Mouse (Mus musculus): ENCODE measurements around the gene Hscb. TPM values are rescaled to one million over a fixed set of nuclear protein-coding genes. Genes with fewer than 3 reads are reported as not detected.

Hscb gene
- polyA plus RNA-seq, 1 experiment from 2014 or later, result 21.6 TPM

DNA sequence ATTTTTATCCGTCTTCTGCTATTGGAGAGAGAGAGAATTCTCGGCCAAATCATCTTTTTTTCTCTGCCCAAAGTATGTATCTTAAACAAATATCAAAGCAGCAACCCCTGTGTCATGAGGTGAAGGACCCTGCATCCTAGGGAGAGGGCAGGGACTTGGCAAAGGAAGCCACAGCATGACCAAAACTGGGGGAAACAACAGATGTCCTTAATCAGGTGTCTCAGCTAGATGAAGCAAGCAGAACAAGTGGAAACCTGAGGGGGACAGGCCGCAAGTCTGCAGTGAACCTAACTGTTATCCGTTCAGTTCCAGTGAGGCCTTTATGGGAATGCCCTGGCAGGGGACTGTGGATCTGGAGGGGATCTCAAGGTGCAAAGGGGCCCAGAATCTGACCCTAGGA, 32.1 kb downstream of the Hscb start:
- Histone ChIP-seq H3K4me1 (replicated peaks; ENCODE audit: control insufficient read depth, insufficient read depth) (peaks cover 2% of the 10 kb centered on the region; the same call in 1 of the 2 replicates), H3K4me3 (ENCODE audit: low read depth, low read length) (peak overlapping the region; percentile 93), H3K36me3 (ENCODE audit: control insufficient read depth, insufficient read depth, low read length) (no peaks in the 10 kb centered on the region), H3K9ac (ENCODE audit: low read length) (peak overlapping the region; percentile 99), H3K4me2 (replicated peaks; ENCODE audit: low read depth) (peak overlapping the region; percentile 95), H3K9me3 (ENCODE audit: control insufficient read depth, low read length) (no peaks in the 10 kb centered on the region), H3K27me3 (ENCODE audit: control insufficient read depth, insufficient read depth, low read length) (no peaks in the 10 kb centered on the region), H3K27ac (replicated peaks) (peak overlapping the region; percentile 96)
- DNase-seq (ENCODE audit: low spot score) (no peak), ATAC-seq (ENCODE audit: low FRiP score, low TSS enrichment) (no peak)
- TF ChIP-seq EP300 (optimal IDR thresholded peaks at IDR 0.05), result no peak
- no peak for TF ChIP-seq CTCF (IDR thresholded peaks at IDR 0.05; ENCODE audit: low read depth)
- WGBS, result 67% methylated on average over 4 of the region's 4 CpGs

DNA sequence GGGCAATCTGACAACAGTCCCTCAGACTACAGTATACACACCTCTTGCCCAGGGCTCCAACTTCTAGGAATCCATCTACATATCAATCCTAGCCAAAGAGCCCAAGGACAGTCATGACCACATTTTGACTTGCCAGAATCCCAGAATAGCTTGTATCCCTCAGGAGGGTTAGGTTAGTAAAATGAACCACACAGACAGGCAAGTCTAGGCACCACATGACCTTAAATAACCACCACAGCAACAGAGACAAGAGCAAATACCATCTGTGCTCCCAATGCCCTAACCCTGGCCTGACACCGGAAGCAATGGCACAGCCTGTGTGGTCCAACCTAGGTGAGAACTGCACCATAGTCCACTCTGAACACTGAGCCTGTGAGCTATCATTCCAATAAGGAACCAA, 32.9 kb downstream of the Hscb start:
- Histone ChIP-seq H3K9ac (ENCODE audit: low read length) (no peak overlapping the region), H3K27ac (replicated peaks) (no peak overlapping the region), H3K4me1 (replicated peaks; ENCODE audit: control insufficient read depth, insufficient read depth) (peaks cover 2% of the 10 kb centered on the region; the same call in 1 of the 2 replicates), H3K27me3 (ENCODE audit: control insufficient read depth, insufficient read depth, low read length) (no peaks in the 10 kb centered on the region), H3K9me3 (ENCODE audit: control insufficient read depth, low read length) (no peaks in the 10 kb centered on the region), H3K4me2 (replicated peaks; ENCODE audit: low read depth) (no peak overlapping the region), H3K4me3 (ENCODE audit: low read depth, low read length) (no peak overlapping the region), H3K36me3 (ENCODE audit: control insufficient read depth, insufficient read depth, low read length) (no peaks in the 10 kb centered on the region)
- no peak for TF ChIP-seq CTCF (IDR thresholded peaks at IDR 0.05; ENCODE audit: low read depth)
- TF ChIP-seq EP300 (optimal IDR thresholded peaks at IDR 0.05), result no peak
- DNase-seq (ENCODE audit: low spot score) (no peak), ATAC-seq (ENCODE audit: low FRiP score, low TSS enrichment) (no peak)
- WGBS, result 72% methylated on average over 1 of the region's 1 CpGs

DNA sequence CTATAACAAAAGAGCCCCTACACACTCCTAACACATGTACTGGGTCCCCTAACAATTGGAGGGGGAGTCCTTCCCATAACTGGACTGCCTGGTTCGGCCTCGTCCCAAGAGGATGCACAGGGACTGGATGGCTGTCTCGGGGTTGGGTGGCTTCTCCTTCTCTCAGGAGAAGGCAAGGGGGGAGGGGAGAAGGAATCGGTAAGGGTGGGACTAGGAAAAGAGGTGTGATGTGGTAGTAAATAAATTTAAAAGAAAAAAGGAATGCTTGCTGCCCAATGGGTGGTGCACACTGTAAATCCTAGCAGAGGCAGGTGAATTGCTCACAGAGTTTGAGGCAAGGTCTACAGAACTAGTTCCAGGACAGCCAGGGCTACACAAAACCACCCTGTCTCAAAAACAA, 33.4 kb downstream of the Hscb start:
- DNase-seq (ENCODE audit: low spot score) (no peak), ATAC-seq (ENCODE audit: low FRiP score, low TSS enrichment) (no peak)
- TF ChIP-seq EP300 (optimal IDR thresholded peaks at IDR 0.05), result no peak
- Histone ChIP-seq H3K9me3 (ENCODE audit: control insufficient read depth, low read length) (no peaks in the 10 kb centered on the region), H3K9ac (ENCODE audit: low read length) (0 out of 2 replicates have a peak overlapping the region, but pooled peaks have one; percentile 13), H3K4me3 (ENCODE audit: low read depth, low read length) (no peak overlapping the region), H3K4me2 (replicated peaks; ENCODE audit: low read depth) (no peak overlapping the region), H3K36me3 (ENCODE audit: control insufficient read depth, insufficient read depth, low read length) (0 out of 2 replicates have a peak, but pooled peaks cover 4% of the 10 kb centered on the region), H3K27me3 (ENCODE audit: control insufficient read depth, insufficient read depth, low read length) (no peaks in the 10 kb centered on the region), H3K4me1 (replicated peaks; ENCODE audit: control insufficient read depth, insufficient read depth) (peaks cover 2% of the 10 kb centered on the region; the same call in 1 of the 2 replicates), H3K27ac (replicated peaks) (no peak overlapping the region)
- WGBS, result 78% methylated on average over 4 of the region's 4 CpGs

DNA sequence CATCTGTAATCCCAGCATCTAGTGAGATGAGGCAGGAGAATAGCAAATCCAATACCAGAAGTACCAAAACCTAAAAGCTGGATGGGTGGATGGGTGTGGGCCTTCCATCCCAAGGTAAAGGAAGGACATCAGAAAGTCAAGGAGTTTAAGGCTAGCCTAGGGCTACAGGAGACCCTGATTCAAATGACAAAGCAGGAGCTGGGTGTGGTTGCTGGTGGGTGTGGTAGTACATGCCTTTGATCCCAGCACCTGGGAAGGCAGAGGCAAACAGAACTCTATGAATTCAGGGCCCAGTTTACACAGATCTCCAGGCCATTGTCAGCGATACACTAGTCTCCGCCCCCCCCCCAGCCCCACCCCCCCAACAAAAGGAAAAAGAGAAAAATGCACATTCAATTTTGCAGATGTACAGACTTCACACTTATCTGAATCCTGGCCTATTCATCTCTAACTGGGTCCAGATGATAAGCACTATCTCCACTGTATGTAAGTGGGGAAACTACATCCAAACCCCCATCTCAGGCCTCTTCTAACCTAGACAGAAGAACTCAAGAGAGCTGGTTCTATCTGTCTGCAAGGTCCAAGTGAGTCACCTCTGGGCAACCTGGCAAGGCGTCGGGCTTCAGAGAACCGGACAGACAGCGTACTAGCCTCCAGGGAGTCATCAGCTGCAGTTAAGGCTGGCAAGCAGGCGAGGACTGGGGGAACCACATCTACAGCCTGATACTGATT, 35.4 kb downstream of the Hscb start:
- Histone ChIP-seq H3K9ac (ENCODE audit: low read length) (no peak overlapping the region), H3K4me2 (replicated peaks; ENCODE audit: low read depth) (no peak overlapping the region), H3K27me3 (ENCODE audit: control insufficient read depth, insufficient read depth, low read length) (no peaks in the 10 kb centered on the region), H3K4me1 (replicated peaks; ENCODE audit: control insufficient read depth, insufficient read depth) (peaks cover 2% of the 10 kb centered on the region; the same call in 1 of the 2 replicates), H3K27ac (replicated peaks) (no peak overlapping the region), H3K36me3 (ENCODE audit: control insufficient read depth, insufficient read depth, low read length) (peaks cover 12% of the 10 kb centered on the region), H3K4me3 (ENCODE audit: low read depth, low read length) (no peak overlapping the region), H3K9me3 (ENCODE audit: control insufficient read depth, low read length) (no peaks in the 10 kb centered on the region)
- WGBS, result 75% methylated on average over 7 of the region's 7 CpGs
- no peak for DNase-seq (ENCODE audit: low spot score)
- no peak for TF ChIP-seq CTCF (IDR thresholded peaks at IDR 0.05; ENCODE audit: low read depth)
- TF ChIP-seq EP300 (optimal IDR thresholded peaks at IDR 0.05), result no peak
- no peak for ATAC-seq (ENCODE audit: low FRiP score, low TSS enrichment)

DNA sequence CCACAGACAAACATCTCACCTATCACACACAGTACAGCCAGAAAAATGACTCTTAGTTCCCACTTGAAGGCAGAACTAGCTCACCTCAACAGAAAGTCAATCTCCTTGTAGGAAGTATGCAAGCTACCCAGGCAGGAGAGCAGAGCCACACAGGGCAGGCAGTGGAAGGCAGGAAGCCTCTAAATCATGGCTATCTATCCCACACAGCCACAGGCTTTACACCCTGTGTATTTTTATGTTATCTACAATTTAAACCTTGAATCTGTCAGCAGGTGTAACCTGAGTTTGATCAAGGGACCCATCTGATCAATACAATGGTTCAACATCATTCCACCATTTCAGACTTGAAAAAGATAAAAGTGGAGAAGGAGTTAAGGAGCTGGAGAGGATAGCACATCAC, 36.8 kb downstream of the Hscb start:
- Histone ChIP-seq H3K27me3 (ENCODE audit: control insufficient read depth, insufficient read depth, low read length) (no peaks in the 10 kb centered on the region), H3K4me1 (replicated peaks; ENCODE audit: control insufficient read depth, insufficient read depth) (peaks cover under 1% of the 10 kb centered on the region; the same call in 1 of the 2 replicates), H3K9me3 (ENCODE audit: control insufficient read depth, low read length) (no peaks in the 10 kb centered on the region), H3K27ac (replicated peaks) (no peak overlapping the region), H3K36me3 (ENCODE audit: control insufficient read depth, insufficient read depth, low read length) (peaks cover 14% of the 10 kb centered on the region), H3K4me2 (replicated peaks; ENCODE audit: low read depth) (no peak overlapping the region), H3K4me3 (ENCODE audit: low read depth, low read length) (no peak overlapping the region), H3K9ac (ENCODE audit: low read length) (no peak overlapping the region)
- no peak for DNase-seq (ENCODE audit: low spot score)
- TF ChIP-seq EP300 (optimal IDR thresholded peaks at IDR 0.05) (no peak), CTCF (IDR thresholded peaks at IDR 0.05; ENCODE audit: low read depth) (no peak)
- ATAC-seq (ENCODE audit: low FRiP score, low TSS enrichment), result no peak

DNA sequence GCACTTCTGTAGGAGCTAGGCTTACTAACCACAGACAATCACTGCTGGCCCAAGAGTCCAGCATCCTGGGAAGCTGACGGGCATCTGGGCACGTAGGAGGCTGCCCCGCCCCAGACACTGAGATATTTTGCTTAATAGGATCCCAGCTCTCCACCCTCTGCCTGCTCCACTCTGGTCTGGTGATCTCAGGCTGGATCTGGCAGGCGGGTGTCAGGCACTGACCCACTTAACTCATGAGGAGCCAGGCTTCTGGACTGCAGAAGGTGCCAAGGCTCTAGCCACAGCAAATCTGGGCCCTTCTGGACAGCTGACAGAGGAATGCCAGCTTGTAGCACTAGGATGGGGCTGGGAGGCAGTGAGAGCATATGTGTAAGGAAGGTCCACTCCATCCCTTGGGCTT, 37.4 kb downstream of the Hscb start:
- H3K4me2 ChIP-seq (replicated peaks; ENCODE audit: low read depth), result no peak overlapping the region
- H3K27ac ChIP-seq (replicated peaks), result peak overlapping the region; percentile 70
- ATAC-seq (ENCODE audit: low FRiP score, low TSS enrichment), result no peak
- H3K27me3 ChIP-seq (ENCODE audit: control insufficient read depth, insufficient read depth, low read length), result no peaks in the 10 kb centered on the region
- no peaks in the 10 kb centered on the region; the same call in 1 of the 2 replicates for H3K4me1 ChIP-seq (replicated peaks; ENCODE audit: control insufficient read depth, insufficient read depth)
- H3K9ac ChIP-seq (ENCODE audit: low read length), result no peak overlapping the region
- WGBS, result 48% methylated on average over 4 of the region's 4 CpGs
- TF ChIP-seq CTCF (IDR thresholded peaks at IDR 0.05; ENCODE audit: low read depth) (no peak), EP300 (optimal IDR thresholded peaks at IDR 0.05) (no peak)
- H3K36me3 ChIP-seq (ENCODE audit: control insufficient read depth, insufficient read depth, low read length), result peaks cover 14% of the 10 kb centered on the region
- no peak overlapping the region for H3K4me3 ChIP-seq (ENCODE audit: low read depth, low read length)
- no peaks in the 10 kb centered on the region for H3K9me3 ChIP-seq (ENCODE audit: control insufficient read depth, low read length)
- no peak for DNase-seq (ENCODE audit: low spot score)

All from stomach, postnatal 0 days (tissue).